10 mouse cellular contexts compared by ENCODE assay signal in the genomic region with DNA sequence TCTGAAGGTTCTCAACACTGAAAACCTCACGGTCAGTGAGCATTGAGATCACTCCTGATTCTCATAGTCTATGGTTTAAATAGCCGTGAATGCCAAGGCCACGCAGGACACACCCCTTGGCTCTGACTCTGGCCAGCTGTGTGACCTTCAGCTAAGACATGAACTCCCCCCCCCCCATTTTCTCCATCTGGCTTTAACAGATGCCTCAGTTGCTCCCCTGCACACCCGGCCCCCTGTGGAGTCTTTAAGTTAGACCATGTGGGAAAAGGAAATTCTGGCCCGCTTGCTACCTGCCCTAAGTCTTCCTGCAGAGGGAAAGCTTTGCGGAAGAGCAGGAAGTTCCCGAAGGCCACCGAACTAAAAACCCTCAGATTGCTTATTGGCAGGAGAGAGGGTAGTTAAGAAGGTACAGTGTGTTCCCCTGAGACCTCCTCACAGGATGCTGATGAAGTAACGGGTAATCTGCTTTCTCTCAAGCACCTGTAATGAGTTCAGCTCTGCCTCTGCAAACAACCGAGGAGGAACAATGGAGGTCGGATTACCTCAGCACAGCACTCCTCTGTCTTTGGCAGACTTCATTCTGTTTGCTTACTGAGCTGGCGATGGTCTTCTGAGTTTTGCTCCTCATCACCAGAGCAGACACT.
DNase-seq lines count a peak whose midpoint lies in the region; ATAC-seq lines count a peak whose summit lies in the region.
"Had no signal": no experiment of that assay in that cellular context is flagged by ENCODE, and none has a peak within 500 bp of the region (broad histone marks: within the 10 kb centered on the region; RNA-seq: fewer than 3 reads in every experiment).

No protein-coding gene starts in this region.

- no peaks in the 10 kb centered on the region for H3K27me3 ChIP-seq in midbrain, embryonic 11.5 days (ENCODE audit: control insufficient read depth, insufficient read depth, low read length)
- H3K27me3 ChIP-seq in midbrain, embryonic 15.5 days (replicated peaks): no peaks in the 10 kb centered on the region
- no peaks in the 10 kb centered on the region for H3K27me3 ChIP-seq in embryonic facial prominence, embryonic 15.5 days

- peaks cover 6% of the 10 kb centered on the region; the same call in 1 of the 2 replicates for H3K4me1 ChIP-seq in midbrain, embryonic 11.5 days (ENCODE audit: control insufficient read depth, insufficient read depth, low read length)
- peaks cover 6% of the 10 kb centered on the region; the same call in 1 of the 2 replicates for H3K4me1 ChIP-seq in midbrain, embryonic 15.5 days
- H3K4me1 ChIP-seq in embryonic facial prominence, embryonic 15.5 days: peaks cover 45% of the 10 kb centered on the region

- no peak overlapping the region for H3K27ac ChIP-seq in midbrain, embryonic 11.5 days (ENCODE audit: low read depth, low read length)
- H3K27ac ChIP-seq in midbrain, embryonic 15.5 days: no peak overlapping the region
- H3K27ac ChIP-seq in embryonic facial prominence, embryonic 15.5 days (replicated peaks): peak overlapping the region; percentile 88
- H3K27ac ChIP-seq: kidney, postnatal 0 days had no signal

- no peaks in the 10 kb centered on the region for H3K9me3 ChIP-seq in midbrain, embryonic 11.5 days (ENCODE audit: control insufficient read depth, low read length)
- no peaks in the 10 kb centered on the region for H3K9me3 ChIP-seq in midbrain, embryonic 15.5 days
- no peaks in the 10 kb centered on the region for H3K9me3 ChIP-seq in embryonic facial prominence, embryonic 15.5 days (replicated peaks)

- H3K9ac ChIP-seq in midbrain, embryonic 11.5 days (ENCODE audit: low read length): no peak overlapping the region
- H3K9ac ChIP-seq in midbrain, embryonic 15.5 days: no peak overlapping the region
- H3K9ac ChIP-seq in embryonic facial prominence, embryonic 15.5 days: no peak overlapping the region

- peak overlapping the region; percentile 10; the same call in 1 of the 2 replicates for H3K4me2 ChIP-seq in midbrain, embryonic 11.5 days
- H3K4me2 ChIP-seq in midbrain, embryonic 15.5 days: no peak overlapping the region
- peak overlapping the region; percentile 10; the same call in 1 of the 2 replicates for H3K4me2 ChIP-seq in embryonic facial prominence, embryonic 15.5 days (replicated peaks)

- WGBS in midbrain, embryonic 11.5 days: 11% methylated on average over 12 of the region's 12 CpGs
- WGBS in midbrain, embryonic 15.5 days: 10% methylated on average over 12 of the region's 12 CpGs
- WGBS in embryonic facial prominence, embryonic 15.5 days: 18% methylated on average over 12 of the region's 12 CpGs

- DNase-seq in adrenal gland, adult (ENCODE audit: inconsistent age in 2 of 2, low spot score in 1 of 2): peak; percentile 82 to 90
- DNase-seq in adrenal gland, postnatal 4 days (ENCODE audit: low spot score in 2 of 2): no peak
- DNase-seq in midbrain, embryonic 11.5 days (ENCODE audit: low spot score, missing footprints): peak; percentile 83
- DNase-seq in retina, postnatal 1 day: peak; percentile 43
- no peak for DNase-seq in urinary bladder, adult 2 months (ENCODE audit: low spot score)
- DNase-seq in cerebellum, postnatal 14 days: no peak
- DNase-seq: right cerebral cortex, postnatal 25 days had no signal

- H3K4me3 ChIP-seq in midbrain, embryonic 11.5 days (ENCODE audit: low read depth, low read length): no peak overlapping the region
- no peak overlapping the region for H3K4me3 ChIP-seq in midbrain, embryonic 15.5 days
- H3K4me3 ChIP-seq in embryonic facial prominence, embryonic 15.5 days (replicated peaks): no peak overlapping the region

- 0 out of 2 replicates have a peak, but pooled peaks have one; percentile 46 for ATAC-seq in midbrain, embryonic 11.5 days (ENCODE audit: low FRiP score)
- ATAC-seq in midbrain, embryonic 15.5 days (replicated peaks): no peak
- peak; percentile 73 for ATAC-seq in embryonic facial prominence, embryonic 15.5 days (ENCODE audit: insufficient number of reproducible peaks, low FRiP score, low TSS enrichment, low read depth)

- no peaks in the 10 kb centered on the region for H3K36me3 ChIP-seq in midbrain, embryonic 11.5 days (ENCODE audit: control insufficient read depth, insufficient read depth, low read length)
- H3K36me3 ChIP-seq in midbrain, embryonic 15.5 days (replicated peaks): no peaks in the 10 kb centered on the region
- H3K36me3 ChIP-seq in embryonic facial prominence, embryonic 15.5 days: no peaks in the 10 kb centered on the region

Comparison
In these comparisons a context has a peak if more than half of its experiments do, and no peak if none do; other contexts are left out.
1. DNase-seq: peak in adrenal gland, adult (2 of 2), midbrain, embryonic 11.5 days (single experiment) and retina, postnatal 1 day (single experiment); none in adrenal gland, postnatal 4 days (0 of 2), urinary bladder, adult 2 months (single experiment) and cerebellum, postnatal 14 days (0 of 2).